Mouse (Mus musculus): ENCODE measurements at regions not wholly inside any gene's neighbourhood (a gene's known extent, or its start where the extent isn't known, plus 50 kb on each side); places are given as distances from the start of the nearest gene placed in this dataset.
"Not testable (repeated sequence)": the region's sequence is repeated elsewhere in the genome, so short reads cannot be mapped to it uniquely, and the experiment has no call there.

DNA sequence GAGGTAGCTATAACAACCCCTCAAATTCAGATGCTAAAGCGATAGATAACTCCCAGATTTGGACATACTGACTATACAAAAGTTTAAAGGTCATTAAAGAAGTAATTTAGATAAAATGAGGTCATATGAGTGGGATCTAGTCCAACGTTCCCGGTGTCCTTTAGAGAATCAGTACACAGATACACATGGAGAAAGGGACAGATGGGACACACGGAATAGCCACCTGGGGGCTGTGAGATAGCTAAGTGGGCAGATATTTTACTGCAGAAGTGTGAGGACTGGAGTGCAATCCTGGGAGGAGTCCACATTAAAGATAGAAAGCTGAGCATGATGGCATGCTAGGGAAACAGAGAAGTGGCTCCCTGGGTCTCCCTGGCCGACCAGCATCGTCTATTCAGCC lies 164.1 kb upstream of the Castor2 start:
- DNase-seq: peak; percentile 47 to 71

DNA sequence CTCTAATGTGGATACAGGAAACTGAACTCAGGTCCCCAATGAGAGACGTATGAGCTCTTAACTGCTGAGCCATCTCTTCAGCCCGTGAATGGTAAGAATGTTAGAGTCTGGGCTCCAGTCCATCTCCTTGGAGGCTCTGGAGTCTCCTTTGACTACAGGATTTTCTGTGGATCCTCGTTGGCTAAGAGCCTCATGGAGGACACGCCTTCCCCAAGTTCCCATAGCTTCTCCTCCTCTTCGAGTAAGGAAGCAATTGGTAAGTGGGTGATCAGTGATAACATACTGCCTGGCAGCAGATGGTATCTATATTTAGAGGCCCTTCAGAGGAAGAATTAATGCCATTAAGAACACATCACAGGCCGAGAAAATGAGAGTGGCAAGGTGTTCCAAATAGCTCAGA lies 164.5 kb upstream of the Castor2 start:
- peak; percentile 62 to 79 for DNase-seq

DNA sequence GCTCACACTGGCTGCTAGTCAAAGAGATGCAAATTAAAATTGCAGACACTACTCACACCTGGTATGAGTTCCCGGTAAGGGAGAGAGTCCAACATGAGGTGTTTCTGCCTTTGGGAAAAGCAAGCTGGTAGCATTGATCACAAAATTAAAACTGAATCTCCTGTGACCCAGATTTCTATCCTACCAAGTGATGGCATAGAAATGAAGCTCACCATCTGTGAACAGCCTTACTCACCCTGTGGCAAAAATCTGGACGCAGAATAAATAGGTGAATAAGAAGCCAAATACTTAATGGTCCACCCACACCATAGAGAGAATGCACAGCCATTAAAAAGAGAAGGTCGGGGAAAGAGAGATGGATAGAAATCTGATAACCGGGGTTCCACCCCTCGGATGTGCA lies 169.4 kb upstream of the Castor2 start:
- no peak for DNase-seq

DNA sequence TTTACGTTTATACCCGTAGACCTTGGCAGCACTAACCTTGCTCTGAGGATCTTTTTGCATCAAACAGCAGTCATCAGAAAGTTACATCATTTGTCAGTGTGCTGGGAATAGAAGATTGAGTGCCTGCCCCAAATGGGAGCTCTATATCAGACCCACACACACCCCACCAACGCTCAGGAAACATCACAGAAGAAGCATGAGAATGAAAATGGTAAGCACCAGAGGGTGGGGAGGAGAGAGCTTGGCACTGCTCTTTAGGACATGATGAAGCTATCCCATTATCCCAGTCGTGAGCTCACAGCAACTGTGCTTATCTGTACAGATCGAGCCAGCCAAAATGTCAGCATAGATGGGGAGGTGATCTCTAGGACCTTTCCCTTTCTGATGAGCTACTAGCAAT lies 172.5 kb upstream of the Castor2 start:
- no peak for DNase-seq

GRCm38 (mm10) chr5:133925184-133925900 lies 174.2 kb upstream of the Castor2 start:
- DNase-seq: peak; percentile 73 to 87

GRCm38 (mm10) chr5:133922181-133922580 lies 177.3 kb upstream of the Castor2 start:
- DNase-seq: no peak

DNA sequence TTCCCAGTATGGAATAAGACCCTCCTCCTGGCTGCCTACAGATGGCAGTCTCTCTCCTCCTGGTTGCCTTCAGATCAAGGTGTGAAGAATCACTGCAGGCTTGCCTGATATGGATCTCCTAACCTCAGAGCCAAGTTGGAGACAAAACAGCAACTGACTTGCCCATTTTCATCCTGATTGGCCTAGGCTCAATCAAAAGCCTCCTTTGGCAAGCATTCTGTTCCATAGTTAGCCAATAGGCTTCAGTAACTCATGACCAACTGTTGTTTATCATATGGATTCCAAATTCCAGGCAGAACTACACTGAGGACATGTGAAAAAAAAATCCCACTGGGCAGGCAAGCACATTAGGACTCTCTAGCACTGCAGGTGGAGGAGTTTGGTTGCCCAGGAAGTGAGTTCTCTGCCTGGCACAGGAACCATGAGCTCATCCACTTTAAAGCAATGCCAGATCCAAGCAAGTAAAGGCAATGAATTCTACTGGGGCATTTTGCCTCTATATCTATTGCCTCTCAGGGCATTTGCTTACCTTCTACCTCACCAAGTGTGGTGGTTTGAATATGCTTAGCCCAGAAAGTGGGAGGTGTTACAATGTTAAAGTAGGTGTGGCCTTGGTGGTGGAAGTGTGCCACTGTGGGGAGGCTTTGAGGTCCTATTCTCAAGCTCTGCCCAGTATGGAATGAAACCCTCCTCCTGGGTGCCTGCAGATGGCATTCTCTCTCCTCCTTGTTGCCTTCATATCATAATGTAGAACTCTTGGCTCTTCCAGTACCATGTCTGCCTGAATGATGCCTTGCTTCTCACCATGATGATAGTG lies 183.6 kb upstream of the Castor2 start:
- DNase-seq: peak; percentile 58 to 81

DNA sequence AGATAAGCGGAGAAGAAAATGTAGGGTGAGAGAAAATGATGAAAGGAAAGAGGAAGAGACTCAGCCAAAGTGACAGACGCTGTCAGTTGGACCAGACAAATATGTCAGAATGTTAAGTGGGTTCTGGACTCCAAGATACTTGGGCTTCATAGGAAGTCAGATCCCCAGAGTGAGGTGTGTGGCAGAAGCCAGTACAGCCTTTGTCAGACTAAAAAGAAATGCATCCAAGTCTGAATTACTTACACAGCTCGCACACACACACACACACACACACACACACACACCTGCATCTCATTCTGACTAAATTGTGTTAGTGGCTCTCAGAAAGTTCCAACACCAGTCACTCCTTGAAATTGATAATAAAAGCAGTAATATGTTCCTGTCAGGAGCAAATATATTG lies 192.1 kb upstream of the Castor2 start:
- peak in 1 of 2 experiments; percentile 57 for DNase-seq

DNA sequence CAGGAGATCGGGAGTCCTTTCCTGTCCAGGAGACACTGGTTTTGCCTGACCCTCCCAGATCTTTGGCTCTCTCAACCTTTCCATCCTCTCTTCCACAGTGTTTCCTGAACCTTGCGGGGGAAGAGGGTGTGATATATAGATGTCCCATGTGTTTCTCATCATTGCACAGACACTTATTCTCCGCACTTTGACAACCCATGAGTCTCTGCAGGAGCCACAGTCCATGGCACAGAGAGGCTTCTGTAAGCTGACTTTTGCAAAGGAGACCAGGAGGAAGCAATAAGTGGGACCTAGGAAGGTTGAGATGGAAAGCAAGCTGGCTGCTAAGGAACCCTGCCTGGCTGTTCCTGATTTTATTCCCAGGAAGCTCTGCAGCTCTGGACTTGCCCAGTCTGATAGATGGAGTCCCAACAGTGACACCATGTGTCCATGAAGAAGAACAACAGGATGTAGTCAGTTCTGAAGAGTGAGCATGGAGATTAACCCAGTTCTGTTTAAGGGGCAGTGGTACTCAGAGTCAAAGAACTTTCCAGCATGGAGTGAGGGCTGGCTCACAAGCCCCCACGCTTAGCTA lies 201.4 kb upstream of the Castor2 start:
- DNase-seq: peak; percentile 50 to 70

- DNase-seq: peak; percentile 29 to 48
Measured at GRCm38 (mm10) chr5:133890728-133891127, 208.8 kb upstream of the Castor2 start.

DNA sequence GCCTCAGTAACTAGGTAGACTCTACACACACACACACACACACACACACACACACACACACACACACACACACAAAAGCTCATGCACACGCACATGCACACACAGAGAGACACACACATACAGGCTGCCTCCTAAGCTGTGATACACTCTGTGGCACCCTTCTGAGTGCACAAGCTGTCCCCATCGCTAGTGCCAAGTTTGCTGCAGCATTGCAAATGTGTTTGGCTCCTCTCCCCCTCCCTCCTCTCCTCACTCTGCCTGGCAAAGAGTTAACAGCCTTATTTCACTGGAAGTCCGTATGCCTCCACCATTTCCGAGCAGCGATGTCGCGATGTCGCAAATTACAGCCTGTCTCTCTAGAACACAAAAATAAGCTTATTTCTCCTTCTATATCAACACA lies 209.7 kb upstream of the Castor2 start:
- peak; percentile 95 to 96 for DNase-seq

- DNase-seq: peak in 1 of 2 experiments; percentile 20
Measured at GRCm38 (mm10) chr5:133885507-133885906, 214.0 kb upstream of the Castor2 start.

DNA sequence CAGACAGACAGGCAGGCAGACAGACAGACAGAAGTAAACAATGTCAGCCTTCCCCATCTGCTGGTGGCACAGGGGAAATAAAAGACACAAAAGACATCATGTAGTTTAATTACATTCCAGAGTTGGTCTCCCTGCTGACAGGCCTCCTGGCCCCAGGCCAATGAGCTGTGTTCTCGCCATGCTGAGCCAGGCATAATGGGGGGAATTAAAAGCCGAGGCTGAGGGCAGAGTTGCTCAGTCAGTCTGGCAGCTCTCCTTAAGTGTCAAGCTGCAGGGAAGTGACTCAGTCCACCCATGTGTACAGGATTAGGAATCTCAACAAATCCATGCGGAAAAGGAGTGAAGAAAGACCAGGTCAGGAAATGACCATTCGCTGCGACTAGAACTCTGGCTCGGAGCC lies 214.5 kb upstream of the Castor2 start:
- peak; percentile 85 to 88 for DNase-seq

DNA sequence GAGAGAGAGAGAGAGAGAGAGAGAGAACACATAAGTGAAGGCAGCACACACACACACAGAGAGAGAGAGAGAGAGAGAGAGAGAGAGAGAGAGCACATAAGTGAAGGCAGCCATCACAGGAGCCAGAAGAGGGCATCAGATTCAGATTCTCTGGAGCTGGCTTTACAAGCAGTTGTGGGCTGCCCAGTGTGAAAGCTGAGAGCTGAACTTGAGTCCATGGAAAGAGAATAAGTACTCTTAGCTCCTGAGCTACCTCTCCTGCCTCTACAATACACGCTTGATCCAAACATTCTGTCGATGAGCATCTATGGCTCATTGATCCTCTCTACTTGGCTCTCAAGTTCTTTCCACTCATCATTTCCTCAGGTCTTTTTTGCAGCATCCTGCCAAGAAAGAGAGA lies 214.9 kb upstream of the Castor2 start:
- peak in 1 of 2 experiments; percentile 24 for DNase-seq

- no peak for DNase-seq
Measured at GRCm38 (mm10) chr5:133844483-133844882, 255.0 kb upstream of the Castor2 start.

GRCm38 (mm10) chr5:133842059-133842706 lies 257.3 kb upstream of the Castor2 start:
- not testable (repeated sequence) for DNase-seq

GRCm38 (mm10) chr5:133838286-133838685 lies 261.2 kb upstream of the Castor2 start:
- no peak for DNase-seq

DNA sequence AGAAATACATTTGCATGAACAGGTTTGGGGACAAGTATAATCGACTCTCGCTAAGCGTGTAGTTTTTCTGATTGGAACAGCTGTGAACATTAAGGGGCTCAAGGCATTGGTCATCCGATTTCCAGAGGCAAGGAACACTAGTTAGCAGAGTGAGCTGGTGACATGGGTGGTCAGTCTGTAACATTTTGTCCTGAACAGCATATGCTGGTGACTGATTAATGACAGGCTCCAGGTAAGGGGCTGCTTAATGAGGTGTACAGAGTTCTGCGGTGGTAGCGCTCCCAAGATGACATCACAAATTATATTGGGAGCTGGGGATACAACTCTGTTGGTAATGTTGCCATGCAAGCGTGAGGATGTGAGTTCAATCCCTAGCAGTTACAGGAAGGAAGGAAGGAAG lies 266.3 kb upstream of the Castor2 start:
- DNase-seq: no peak

- no peak for DNase-seq
Measured at GRCm38 (mm10) chr5:133828226-133828625, 271.3 kb upstream of the Castor2 start.

DNA sequence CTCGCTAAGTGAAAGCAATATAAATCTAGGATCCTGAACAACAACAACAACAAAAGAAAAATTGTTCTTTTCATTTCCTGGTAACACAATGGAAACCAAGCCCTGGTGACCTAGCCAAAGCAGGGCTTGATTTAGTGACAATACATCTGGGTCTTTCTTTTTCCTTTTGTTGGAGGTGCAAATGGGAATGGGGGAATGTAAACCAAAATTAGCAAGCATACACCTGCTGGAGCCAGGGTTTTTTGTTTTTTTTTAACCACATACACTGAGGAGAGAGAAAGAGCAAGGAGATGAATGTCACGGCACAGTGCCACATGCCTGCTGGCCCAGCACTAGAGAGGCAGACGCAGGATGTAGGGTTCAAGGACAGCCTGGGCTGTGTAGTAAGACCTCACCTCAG lies 275.6 kb upstream of the Castor2 start:
- DNase-seq: no peak

GRCm38 (mm10) chr5:133821273-133821672 lies 278.2 kb upstream of the Castor2 start:
- peak; percentile 29 to 46 for DNase-seq

DNA sequence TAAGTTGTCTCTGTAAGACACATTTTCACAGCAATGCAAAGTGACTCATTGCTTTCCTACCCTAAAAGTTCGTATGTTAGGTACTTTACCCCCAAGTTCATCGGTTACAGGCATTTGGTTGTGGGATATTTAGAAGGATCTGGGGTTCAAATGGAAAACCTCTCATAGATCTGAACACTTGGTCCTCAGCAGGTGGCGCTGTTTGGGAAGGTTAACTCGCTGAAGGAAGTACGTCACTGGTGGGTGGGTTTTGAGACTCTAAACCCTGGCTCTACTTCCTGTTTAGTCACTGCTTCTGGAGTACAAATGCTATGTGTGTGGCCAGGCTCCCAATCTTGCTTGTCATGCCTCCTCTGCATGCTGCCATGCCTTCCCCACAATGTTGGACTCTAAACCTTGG lies 284.0 kb upstream of the Castor2 start:
- peak in 1 of 2 experiments; percentile 21 for DNase-seq

- DNase-seq: peak; percentile 13 to 24
Measured at GRCm38 (mm10) chr5:133814436-133814835, 285.1 kb upstream of the Castor2 start.
